Mouse (Mus musculus): ENCODE measurements around the gene Tmem128. TPM values are rescaled to one million over a fixed set of nuclear protein-coding genes. Genes with fewer than 3 reads are reported as not detected.

The Tmem128 gene
- polyA plus RNA-seq, 1 experiment = 57.1 TPM

DNA sequence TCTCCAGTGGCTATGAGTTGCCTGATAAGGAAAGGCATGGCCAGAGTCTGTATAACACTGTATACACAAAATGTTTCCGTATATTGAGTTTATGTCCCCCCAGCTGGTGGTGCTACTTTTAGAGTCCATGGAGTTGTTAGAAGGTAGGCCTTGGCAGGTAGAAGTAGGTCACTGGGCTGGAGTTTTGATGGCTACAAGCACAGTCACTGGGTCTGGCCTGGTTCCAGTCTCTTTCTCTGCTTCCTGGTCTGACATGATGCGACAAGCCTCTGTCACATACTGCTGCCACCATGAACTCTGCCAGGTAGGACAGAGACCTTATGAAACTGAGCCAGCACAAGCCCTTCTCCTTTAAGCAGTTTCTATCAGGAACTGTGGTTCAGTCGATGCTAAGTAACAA, 28.5 kb downstream of the Tmem128 start:
- TF ChIP-seq POLR2A (IDR thresholded peaks at IDR 0.05; ENCODE audit: control insufficient read depth, extremely low read depth, insufficient read depth, low read length, poor library complexity) (no peak), CTCF (IDR thresholded peaks at IDR 0.05; ENCODE audit: borderline replicate concordance, control insufficient read depth, extremely low read depth, insufficient read depth, low read length, poor library complexity) (no peak)
- Histone ChIP-seq H3K27me3 (ENCODE audit: control insufficient read depth, insufficient read depth, low read length) (no peaks in the 10 kb centered on the region), H3K4me1 (replicated peaks; ENCODE audit: control insufficient read depth, insufficient read depth, low read length) (no peaks in the 10 kb centered on the region), H3K27ac (ENCODE audit: control insufficient read depth, insufficient read depth, low read length) (no peak overlapping the region), H3K4me3 (ENCODE audit: control insufficient read depth, insufficient read depth, low read length) (no peak overlapping the region), H3K36me3 (ENCODE audit: control insufficient read depth, insufficient read depth, low read length) (no peaks in the 10 kb centered on the region)
- 88% methylated on average over 3 of the region's 3 CpGs for WGBS
- no peak for DNase-seq

DNA sequence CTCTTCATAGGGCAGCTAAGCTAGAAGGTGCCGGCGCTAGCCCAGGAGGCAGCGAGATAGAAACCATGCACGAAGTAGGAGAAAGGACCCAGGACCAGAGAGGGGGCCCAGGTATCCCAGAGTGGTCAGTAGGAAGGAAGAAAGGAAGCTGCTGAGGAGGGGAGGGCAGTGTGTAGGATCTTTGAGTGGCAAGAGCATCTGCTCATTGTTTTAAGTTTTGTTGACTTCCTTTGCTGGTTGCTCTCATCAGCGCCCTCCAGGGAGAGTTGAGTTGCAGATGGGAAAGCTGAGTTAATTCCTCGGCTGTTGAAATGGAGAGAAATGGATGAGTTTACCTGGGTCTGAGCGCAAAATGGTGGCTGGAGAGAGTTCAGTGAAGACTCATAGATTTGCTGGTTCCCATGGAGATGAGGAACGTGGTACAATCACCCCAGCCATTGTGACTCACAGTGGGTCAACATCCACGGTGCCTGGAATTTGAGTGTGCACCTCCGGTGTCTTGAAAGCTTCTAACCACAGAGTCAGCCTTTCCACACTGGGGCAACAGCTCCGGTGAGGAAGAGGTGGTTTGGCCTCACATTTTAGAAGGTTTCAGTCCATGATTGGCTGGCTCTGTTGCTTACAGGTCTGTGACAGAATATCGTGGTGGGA, 41.9 kb downstream of the Tmem128 start:
- Histone ChIP-seq H3K36me3 (ENCODE audit: control insufficient read depth, insufficient read depth, low read length) (no peaks in the 10 kb centered on the region), H3K27ac (ENCODE audit: control insufficient read depth, insufficient read depth, low read length) (no peak overlapping the region), H3K4me1 (replicated peaks; ENCODE audit: control insufficient read depth, insufficient read depth, low read length) (no peaks in the 10 kb centered on the region), H3K4me3 (ENCODE audit: control insufficient read depth, insufficient read depth, low read length) (no peak overlapping the region), H3K27me3 (ENCODE audit: control insufficient read depth, insufficient read depth, low read length) (no peaks in the 10 kb centered on the region)
- WGBS = 94% methylated on average over 12 of the region's 12 CpGs
- no peak for TF ChIP-seq CTCF (IDR thresholded peaks at IDR 0.05; ENCODE audit: borderline replicate concordance, control insufficient read depth, extremely low read depth, insufficient read depth, low read length, poor library complexity)
- no peak for TF ChIP-seq POLR2A (IDR thresholded peaks at IDR 0.05; ENCODE audit: control insufficient read depth, extremely low read depth, insufficient read depth, low read length, poor library complexity)
- no peak for DNase-seq

DNA sequence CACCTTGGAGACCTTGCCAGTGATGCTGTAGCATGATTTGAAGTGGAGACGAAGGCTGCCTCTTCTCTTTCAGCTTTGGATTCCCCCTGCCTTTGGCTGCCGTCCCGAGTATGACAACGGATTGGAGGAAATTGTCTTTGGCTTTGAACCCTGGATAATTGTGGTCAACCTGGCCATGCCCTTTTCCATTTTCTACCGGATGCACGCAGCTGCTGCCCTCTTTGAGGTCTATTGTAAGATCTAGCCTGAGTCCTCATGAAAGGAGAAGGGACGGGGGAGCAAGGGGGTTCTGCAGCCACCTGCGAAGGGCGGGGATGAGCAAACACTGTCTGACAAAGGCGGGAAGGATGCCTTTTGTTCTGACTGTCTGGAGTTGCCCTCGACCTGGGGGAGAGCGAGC, 42.7 kb downstream of the Tmem128 start:
- no peaks in the 10 kb centered on the region for H3K36me3 ChIP-seq (ENCODE audit: control insufficient read depth, insufficient read depth, low read length)
- TF ChIP-seq POLR2A (IDR thresholded peaks at IDR 0.05; ENCODE audit: control insufficient read depth, extremely low read depth, insufficient read depth, low read length, poor library complexity) (no peak), CTCF (IDR thresholded peaks at IDR 0.05; ENCODE audit: borderline replicate concordance, control insufficient read depth, extremely low read depth, insufficient read depth, low read length, poor library complexity) (no peak)
- no peaks in the 10 kb centered on the region for H3K4me1 ChIP-seq (replicated peaks; ENCODE audit: control insufficient read depth, insufficient read depth, low read length)
- no peak overlapping the region for H3K27ac ChIP-seq (ENCODE audit: control insufficient read depth, insufficient read depth, low read length)
- H3K4me3 ChIP-seq (ENCODE audit: control insufficient read depth, insufficient read depth, low read length) = no peak overlapping the region
- WGBS = 43% methylated on average over 12 of the region's 12 CpGs
- no peak for DNase-seq
- H3K27me3 ChIP-seq (ENCODE audit: control insufficient read depth, insufficient read depth, low read length) = no peaks in the 10 kb centered on the region

DNA sequence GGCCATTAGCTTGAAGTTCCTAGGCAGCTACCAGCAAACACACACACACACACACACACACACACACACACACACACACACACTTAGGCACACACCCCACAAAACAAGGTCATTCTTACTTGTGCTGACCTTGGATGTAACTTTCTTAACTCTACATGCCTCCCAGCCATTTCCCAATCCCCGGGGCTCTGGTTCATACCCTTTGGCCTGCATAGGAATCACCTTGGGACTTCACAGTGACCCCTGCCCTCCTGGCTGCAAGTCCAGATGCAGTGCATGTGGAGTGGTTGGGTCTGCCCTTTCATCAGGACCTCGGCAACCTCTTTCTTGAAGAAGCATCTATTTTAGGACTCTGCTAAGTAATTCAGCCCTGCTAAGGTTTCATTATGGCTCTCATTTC, 45.3 kb downstream of the Tmem128 start:
- TF ChIP-seq POLR2A (IDR thresholded peaks at IDR 0.05; ENCODE audit: control insufficient read depth, extremely low read depth, insufficient read depth, low read length, poor library complexity) (no peak), CTCF (IDR thresholded peaks at IDR 0.05; ENCODE audit: borderline replicate concordance, control insufficient read depth, extremely low read depth, insufficient read depth, low read length, poor library complexity) (no peak)
- WGBS = 92% methylated on average over 2 of the region's 2 CpGs

DNA sequence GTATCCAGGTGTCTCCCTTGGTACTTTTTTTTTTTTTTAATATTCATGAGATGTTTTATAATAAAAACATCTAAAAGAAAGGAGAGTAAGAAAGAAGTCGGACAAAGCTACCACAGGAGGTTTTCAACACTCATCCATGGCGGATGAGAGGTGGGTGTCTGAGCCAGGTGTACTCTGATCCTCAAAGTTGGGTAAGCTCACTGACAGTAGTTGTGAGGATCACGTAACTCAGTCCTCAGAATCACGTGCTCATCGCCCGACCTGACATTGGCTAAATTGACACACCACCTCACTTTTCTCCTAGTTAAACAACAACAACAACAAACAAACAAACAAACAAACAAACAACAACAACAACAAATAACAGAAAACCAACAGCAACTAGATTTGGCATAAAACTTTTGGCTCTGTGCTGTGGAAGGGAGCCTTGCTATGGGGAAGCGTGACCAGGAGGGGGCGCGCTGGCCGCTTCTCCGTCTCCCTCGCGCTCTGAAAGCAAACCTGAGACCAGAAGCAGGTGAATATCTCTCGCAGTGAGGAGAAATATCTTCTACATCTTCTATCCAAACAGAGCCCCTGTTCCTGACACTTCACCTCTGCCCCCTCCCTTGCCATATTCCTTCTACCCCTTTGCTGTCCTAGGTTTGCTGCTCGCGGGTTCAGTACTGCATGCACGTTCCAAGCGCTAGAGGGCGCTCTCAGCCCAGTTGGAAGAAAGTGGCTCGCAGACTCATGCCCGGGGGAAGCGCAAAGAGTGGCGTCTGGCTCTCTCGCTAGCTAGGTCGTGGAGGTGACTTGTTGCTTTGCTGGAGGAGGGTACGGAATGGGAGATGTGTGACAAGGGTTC, 47.5 kb downstream of the Tmem128 start:
- peak; percentile 84 for DNase-seq
- TF ChIP-seq POLR2A (IDR thresholded peaks at IDR 0.05; ENCODE audit: control insufficient read depth, extremely low read depth, insufficient read depth, low read length, poor library complexity) (no peak), CTCF (IDR thresholded peaks at IDR 0.05; ENCODE audit: borderline replicate concordance, control insufficient read depth, extremely low read depth, insufficient read depth, low read length, poor library complexity) (peak; percentile 99)
- H3K36me3 ChIP-seq (ENCODE audit: control insufficient read depth, insufficient read depth, low read length) = no peaks in the 10 kb centered on the region
- 13% methylated on average over 26 of the region's 26 CpGs for WGBS
- no peaks in the 10 kb centered on the region for H3K27me3 ChIP-seq (ENCODE audit: control insufficient read depth, insufficient read depth, low read length)
- no peak overlapping the region for H3K27ac ChIP-seq (ENCODE audit: control insufficient read depth, insufficient read depth, low read length)
- H3K4me1 ChIP-seq (replicated peaks; ENCODE audit: control insufficient read depth, insufficient read depth, low read length) = no peaks in the 10 kb centered on the region
- no peak overlapping the region for H3K4me3 ChIP-seq (ENCODE audit: control insufficient read depth, insufficient read depth, low read length)

More for the DNA sequence above, 45.3 kb downstream of the Tmem128 start:
- DNase-seq = no peak
- Histone ChIP-seq H3K4me1 (replicated peaks; ENCODE audit: control insufficient read depth, insufficient read depth, low read length) (no peaks in the 10 kb centered on the region), H3K27ac (ENCODE audit: control insufficient read depth, insufficient read depth, low read length) (no peak overlapping the region), H3K36me3 (ENCODE audit: control insufficient read depth, insufficient read depth, low read length) (no peaks in the 10 kb centered on the region), H3K27me3 (ENCODE audit: control insufficient read depth, insufficient read depth, low read length) (no peaks in the 10 kb centered on the region), H3K4me3 (ENCODE audit: control insufficient read depth, insufficient read depth, low read length) (no peak overlapping the region)

DNA sequence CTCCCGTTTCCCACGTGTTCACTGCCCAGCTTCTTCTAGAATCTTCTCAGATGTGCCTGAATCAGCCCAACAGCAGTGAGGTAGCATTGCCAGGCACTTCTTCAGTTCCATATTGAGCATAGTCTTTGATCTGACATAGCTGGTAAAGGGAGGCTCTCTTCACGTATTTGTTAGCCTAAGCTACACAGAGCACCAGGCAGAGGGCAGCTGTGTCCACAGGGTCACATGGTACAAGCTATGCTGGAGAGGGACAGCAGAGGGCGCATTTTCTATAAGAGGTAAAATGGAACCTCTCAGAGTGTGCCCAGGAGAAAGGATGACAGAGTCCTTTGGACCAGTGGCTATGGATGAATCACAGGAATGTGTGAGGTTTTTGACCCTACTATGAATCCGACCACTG, 48.9 kb downstream of the Tmem128 start:
- TF ChIP-seq POLR2A (IDR thresholded peaks at IDR 0.05; ENCODE audit: control insufficient read depth, extremely low read depth, insufficient read depth, low read length, poor library complexity) (no peak), CTCF (IDR thresholded peaks at IDR 0.05; ENCODE audit: borderline replicate concordance, control insufficient read depth, extremely low read depth, insufficient read depth, low read length, poor library complexity) (no peak)
- no peak overlapping the region for H3K4me3 ChIP-seq (ENCODE audit: control insufficient read depth, insufficient read depth, low read length)
- WGBS = 45% methylated on average over 5 of the region's 5 CpGs

More for the DNA sequence above, 48.9 kb downstream of the Tmem128 start:
- Histone ChIP-seq H3K36me3 (ENCODE audit: control insufficient read depth, insufficient read depth, low read length) (no peaks in the 10 kb centered on the region), H3K27ac (ENCODE audit: control insufficient read depth, insufficient read depth, low read length) (no peak overlapping the region), H3K27me3 (ENCODE audit: control insufficient read depth, insufficient read depth, low read length) (no peaks in the 10 kb centered on the region), H3K4me1 (replicated peaks; ENCODE audit: control insufficient read depth, insufficient read depth, low read length) (no peaks in the 10 kb centered on the region)
- DNase-seq = peak; percentile 58

Measured in thymus, adult 2 months (tissue).